Mouse (Mus musculus) embryonic facial prominence, embryonic 12.5 days (tissue): ENCODE results near the gene Ciao1. TPM values are rescaled to one million over a fixed set of nuclear protein-coding genes. Genes with fewer than 3 reads are reported as not detected.

Source experiments
- ATAC-seq: fragments of 200-750 bp; cut with Nextera tagmentation; 2 replicates; pipeline ENCODE4 v1.8.0; 2017; ENCODE audit not compliant: insufficient number of reproducible peaks, insufficient read depth, low FRiP score, low TSS enrichment
- H3K27ac ChIP-seq: fragments of 300-500 bp; sonication (generic); 2 replicates; pipeline ENCODE4 v1.5.1; 2016; ENCODE audit warnings: mild to moderate bottlenecking
- H3K27me3 ChIP-seq: fragments of 300-500 bp; sonication (generic); 2 replicates; pipeline ENCODE4 v1.6.1; 2016; ENCODE audit warnings: mild to moderate bottlenecking, moderate library complexity
- H3K36me3 ChIP-seq: fragments of 300-500 bp; sonication (generic); 2 replicates; pipeline ENCODE4 v1.6.1; 2016; ENCODE audit warnings: mild to moderate bottlenecking
- H3K4me1 ChIP-seq: fragments of 300-500 bp; sonication (generic); 2 replicates; pipeline ENCODE4 v1.6.1; 2016
- H3K4me2 ChIP-seq: fragments of 300-500 bp; sonication (generic); replicated peaks from 2 replicates; pipeline ENCODE4 v1.6.1; 2016; ENCODE audit warnings: mild to moderate bottlenecking, moderate library complexity
- H3K4me3 ChIP-seq: fragments of 300-500 bp; sonication (generic); 2 replicates; pipeline ENCODE4 v1.5.1; 2016; ENCODE audit warnings: mild to moderate bottlenecking
- H3K9ac ChIP-seq: fragments of 300-500 bp; sonication (generic); 2 replicates; pipeline ENCODE4 v1.6.1; 2016; ENCODE audit warnings: mild to moderate bottlenecking, moderate library complexity
- H3K9me3 ChIP-seq: fragments of 300-500 bp; sonication (generic); 2 replicates; pipeline ENCODE4 v1.6.1; 2016; ENCODE audit warnings: mild to moderate bottlenecking, moderate library complexity
- WGBS: fragments of 180-500 bp; shearing (Covaris S2); methylation state at CpG from one replicate; pipeline ENCODE4 v1.1.7; 2016; 5-methylcytosine and 5-hydroxymethylcytosine counted together
- polyA plus RNA-seq: library from polyadenylated mRNA; unstranded; fragments of >200 nt; fragmentation: Nextera tagmentation; extraction: Ambion mirVana; gene quantifications from 2 replicates; pipeline ENCODE4 v1.2.1, GENCODE M21; 2016

Gene Ciao1
- polyA plus RNA-seq, 1 experiment from 2014 or later, result 55.7 TPM

- peak within 1 kb of the TSS; percentile 86 for H3K9ac ChIP-seq
- peak within 1 kb of the TSS; percentile 91 for H3K4me3 ChIP-seq
- ATAC-seq, result peak; percentile 98
- H3K36me3 ChIP-seq, result no peaks in the 10 kb centered on the region
- no peaks in the 10 kb centered on the region for H3K27me3 ChIP-seq
- peaks cover 10% of the 10 kb centered on the region; the same call in 1 of the 2 replicates for H3K4me1 ChIP-seq
- H3K27ac ChIP-seq, result peak within 1 kb of the TSS; percentile 93
- H3K4me2 ChIP-seq, result peak within 1 kb of the TSS; percentile 80
- no peaks in the 10 kb centered on the region for H3K9me3 ChIP-seq
- under 1% methylated on average over 49 of the region's 49 CpGs for WGBS
These were observed 22.1 kb upstream of the Ciao1 start, which contains the start of gene Stard7 for GRCm38 (mm10) chr2:127269491-127270299. Stard7 (plus strand) TSS chr2:127270218.

GRCm38 (mm10) chr2:127267854-127268253 lies 20.2 kb upstream of the Ciao1 start:
- ATAC-seq, result no peak
- H3K36me3 ChIP-seq, result no peaks in the 10 kb centered on the region
- no peaks in the 10 kb centered on the region for H3K9me3 ChIP-seq
- no peak overlapping the region for H3K9ac ChIP-seq
- H3K27ac ChIP-seq, result no peak overlapping the region
- WGBS, result 33% methylated on average over 4 of the region's 4 CpGs
- H3K4me3 ChIP-seq, result no peak overlapping the region
- H3K4me2 ChIP-seq, result no peak overlapping the region
- no peaks in the 10 kb centered on the region for H3K27me3 ChIP-seq
- peaks cover 6% of the 10 kb centered on the region; the same call in 1 of the 2 replicates for H3K4me1 ChIP-seq

- Histone ChIP-seq H3K9me3 (no peaks in the 10 kb centered on the region), H3K27me3 (no peaks in the 10 kb centered on the region), H3K9ac (no peak overlapping the region), H3K4me1 (no peaks in the 10 kb centered on the region), H3K36me3 (peaks cover 22% of the 10 kb centered on the region), H3K4me2 (no peak overlapping the region), H3K4me3 (no peak overlapping the region), H3K27ac (no peak overlapping the region)
- no peak for ATAC-seq
These were observed 14.9 kb upstream of the Ciao1 start for GRCm38 (mm10) chr2:127262480-127262879.

- WGBS, result 80% methylated on average over 5 of the region's 5 CpGs
- peaks cover 38% of the 10 kb centered on the region for H3K36me3 ChIP-seq
- no peak overlapping the region for H3K27ac ChIP-seq
- no peaks in the 10 kb centered on the region for H3K4me1 ChIP-seq
- no peaks in the 10 kb centered on the region for H3K9me3 ChIP-seq
- no peak overlapping the region for H3K9ac ChIP-seq
- no peak overlapping the region for H3K4me3 ChIP-seq
- no peaks in the 10 kb centered on the region for H3K27me3 ChIP-seq
- ATAC-seq, result no peak
- no peak overlapping the region for H3K4me2 ChIP-seq
These were observed 11.7 kb upstream of the Ciao1 start for GRCm38 (mm10) chr2:127259340-127259739.

- Histone ChIP-seq H3K9ac (no peak overlapping the region), H3K4me1 (no peaks in the 10 kb centered on the region), H3K36me3 (peaks cover 42% of the 10 kb centered on the region), H3K4me3 (no peak overlapping the region), H3K27ac (no peak overlapping the region), H3K27me3 (no peaks in the 10 kb centered on the region), H3K9me3 (no peaks in the 10 kb centered on the region), H3K4me2 (no peak overlapping the region)
- ATAC-seq, result no peak
- 79% methylated on average over 6 of the region's 6 CpGs for WGBS
These were observed 7.7 kb upstream of the Ciao1 start for GRCm38 (mm10) chr2:127255294-127255693.

GRCm38 (mm10) chr2:127254604-127255134 lies 7.1 kb upstream of the Ciao1 start:
- H3K27me3 ChIP-seq, result no peaks in the 10 kb centered on the region
- no peaks in the 10 kb centered on the region for H3K4me1 ChIP-seq
- no peak overlapping the region for H3K4me2 ChIP-seq
- H3K36me3 ChIP-seq, result peaks cover 44% of the 10 kb centered on the region
- 78% methylated on average over 3 of the region's 3 CpGs for WGBS
- H3K27ac ChIP-seq, result no peak overlapping the region
- no peaks in the 10 kb centered on the region for H3K9me3 ChIP-seq
- no peak overlapping the region for H3K4me3 ChIP-seq
- ATAC-seq, result no peak
- no peak overlapping the region for H3K9ac ChIP-seq

- Histone ChIP-seq H3K9me3 (no peaks in the 10 kb centered on the region), H3K4me2 (no peak overlapping the region), H3K27me3 (no peaks in the 10 kb centered on the region), H3K4me1 (peaks cover 8% of the 10 kb centered on the region; the same call in 1 of the 2 replicates), H3K27ac (no peak overlapping the region), H3K9ac (no peak overlapping the region), H3K36me3 (peaks cover 25% of the 10 kb centered on the region), H3K4me3 (no peak overlapping the region)
- WGBS, result 78% methylated on average over 5 of the region's 5 CpGs
- ATAC-seq, result no peak
These were observed 5.2 kb upstream of the Ciao1 start for GRCm38 (mm10) chr2:127252787-127253186.

- no peak overlapping the region for H3K9ac ChIP-seq
- no peak overlapping the region for H3K27ac ChIP-seq
- 57% methylated on average over 3 of the region's 3 CpGs for WGBS
- no peak overlapping the region for H3K4me3 ChIP-seq
- no peaks in the 10 kb centered on the region for H3K27me3 ChIP-seq
- no peaks in the 10 kb centered on the region for H3K9me3 ChIP-seq
- H3K4me2 ChIP-seq, result no peak overlapping the region
- H3K4me1 ChIP-seq, result peaks cover 9% of the 10 kb centered on the region
- H3K36me3 ChIP-seq, result peaks cover 17% of the 10 kb centered on the region
- ATAC-seq, result no peak
These were observed 4.4 kb upstream of the Ciao1 start for GRCm38 (mm10) chr2:127251880-127252527.

- 76% methylated on average over 3 of the region's 3 CpGs for WGBS
- H3K9ac ChIP-seq, result no peak overlapping the region
- peaks cover 14% of the 10 kb centered on the region for H3K4me1 ChIP-seq
- ATAC-seq, result no peak
- H3K27ac ChIP-seq, result no peak overlapping the region
- no peaks in the 10 kb centered on the region for H3K9me3 ChIP-seq
- no peaks in the 10 kb centered on the region for H3K27me3 ChIP-seq
- no peak overlapping the region for H3K4me3 ChIP-seq
- no peak overlapping the region for H3K4me2 ChIP-seq
- peaks cover 13% of the 10 kb centered on the region for H3K36me3 ChIP-seq
These were observed 3.8 kb upstream of the Ciao1 start for GRCm38 (mm10) chr2:127251457-127251856.

- Histone ChIP-seq H3K4me3 (no peak overlapping the region), H3K4me1 (peaks cover 17% of the 10 kb centered on the region), H3K9ac (no peak overlapping the region), H3K4me2 (no peak overlapping the region), H3K27ac (no peak overlapping the region), H3K9me3 (no peaks in the 10 kb centered on the region), H3K27me3 (no peaks in the 10 kb centered on the region), H3K36me3 (peaks cover 16% of the 10 kb centered on the region; the same call in 1 of the 2 replicates)
- 90% methylated on average over 9 of the region's 9 CpGs for WGBS
- ATAC-seq, result no peak
These were observed 2.8 kb upstream of the Ciao1 start for GRCm38 (mm10) chr2:127250291-127251008.

GRCm38 (mm10) chr2:127248334-127249004 lies 853 bp upstream of the Ciao1 start:
- H3K9ac ChIP-seq, result peak overlapping the region; percentile 89
- peak; percentile 66 for ATAC-seq
- peak overlapping the region; percentile 97 for H3K4me2 ChIP-seq
- H3K4me3 ChIP-seq, result peak overlapping the region; percentile 97
- peaks cover 17% of the 10 kb centered on the region for H3K4me1 ChIP-seq
- H3K27me3 ChIP-seq, result no peaks in the 10 kb centered on the region
- H3K36me3 ChIP-seq, result peaks cover 33% of the 10 kb centered on the region; the same call in 1 of the 2 replicates
- WGBS, result 1% methylated on average over 39 of the region's 39 CpGs
- no peaks in the 10 kb centered on the region for H3K9me3 ChIP-seq
- peak overlapping the region; percentile 41; the same call in 1 of the 2 replicates for H3K27ac ChIP-seq
